Mouse (Mus musculus): ENCODE measurements around the gene Adamts17. TPM values are rescaled to one million over a fixed set of nuclear protein-coding genes. Genes with fewer than 3 reads are reported as not detected.

Adamts17 gene
- total and polyA plus RNA-seq, 3 experiments: not detected

DNA sequence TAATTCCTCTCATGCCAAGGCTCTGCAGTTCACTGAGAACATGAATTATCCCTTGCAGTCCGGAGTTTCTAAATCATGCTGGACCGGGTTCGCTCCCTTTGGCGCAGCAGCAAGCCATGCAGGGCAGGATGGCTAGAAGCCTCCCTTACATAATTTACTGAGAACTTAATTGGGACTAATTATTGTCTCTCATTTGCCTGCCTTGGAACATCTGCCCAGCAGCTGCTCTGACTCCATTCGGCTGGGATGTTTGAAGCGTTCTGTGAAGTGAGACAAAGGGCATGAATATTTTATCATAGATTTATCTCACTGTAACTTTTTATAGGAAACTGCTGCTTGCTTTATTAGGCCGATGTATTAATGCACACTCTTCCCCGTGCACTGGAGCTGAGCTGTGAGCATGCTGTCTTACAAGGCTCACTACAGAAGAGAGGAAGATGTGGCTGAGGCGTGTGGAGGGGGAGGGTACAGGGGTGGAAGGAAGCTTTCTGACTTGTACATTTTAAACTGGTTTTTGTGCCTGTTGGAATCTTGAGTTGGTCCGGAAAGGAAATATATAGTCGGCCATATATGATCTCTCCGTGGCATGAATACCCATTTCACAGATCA lies 271.1 kb downstream of the Adamts17 start:
- in situ Hi-C loops (cut with MboI; ENCODE audit: low pct_ligation_motif_present, low pct_unique_long_range_greater_than_20kb, low sequenced_read_pairs) (no loop called here), dilution Hi-C loops (cut with MboI; ENCODE audit: extremely low pct_ligation_motif_present, extremely low pct_unique_long_range_greater_than_20kb, low sequenced_read_pairs) (no loop called here)
- no peak overlapping the region for H3K4me3 ChIP-seq (replicated peaks in 1 of 3; ENCODE audit: low read depth in 2 of 3, low read length in 2 of 3, poor library complexity in 1 of 3)
- no peak overlapping the region for H3K27ac ChIP-seq (ENCODE audit: insufficient read depth, low read depth)
- H3K79me2 ChIP-seq (replicated peaks; ENCODE audit: control insufficient read depth, extremely low read depth, insufficient read depth, poor library complexity, severe bottlenecking): no peaks in the 10 kb centered on the region
- no peaks in the 10 kb centered on the region for H3K36me3 ChIP-seq (replicated peaks in 1 of 2; ENCODE audit: control insufficient read depth in 1 of 2, insufficient read depth in 1 of 2, low read length in 1 of 2)
- peaks cover 3% of the 10 kb centered on the region for H3K9me3 ChIP-seq (replicated peaks; ENCODE audit: low read length)
- H3K4me1 ChIP-seq (ENCODE audit: control insufficient read depth in 1 of 2, insufficient read depth in 2 of 2): peaks cover 15 to 32% of the 10 kb centered on the region in 2 experiments
- no peak for DNase-seq (ENCODE audit: extremely low read depth)
- TF ChIP-seq POLR2AphosphoS2 (IDR thresholded peaks at IDR 0.05; ENCODE audit: low read depth, low read length): no peak
- no peak for TF ChIP-seq JUND (conservative IDR thresholded peaks at IDR 0.05; ENCODE audit: low read depth, low read length)
- TF ChIP-seq MAX (IDR thresholded peaks at IDR 0.05; ENCODE audit: low read length): no peak
- no peak for TF ChIP-seq TBP (conservative IDR thresholded peaks at IDR 0.05; ENCODE audit: low read depth, low read length)
- no peak for TF ChIP-seq USF2 (conservative IDR thresholded peaks at IDR 0.05; ENCODE audit: low read depth, low read length)
- TF ChIP-seq ELF1 (IDR thresholded peaks at IDR 0.05; ENCODE audit: low read depth, low read length): no peak
- TF ChIP-seq TCF12 (IDR thresholded peaks at IDR 0.05; ENCODE audit: low read depth, low read length): no peak
- TF ChIP-seq MYC (IDR thresholded peaks at IDR 0.05; ENCODE audit: low read depth, low read length): no peak
- no peak overlapping the region for H3K9ac ChIP-seq (ENCODE audit: insufficient read depth, low read depth)
- no peak overlapping the region for H3K4me2 ChIP-seq (ENCODE audit: insufficient read depth, low read depth, poor library complexity, severe bottlenecking)
- no peaks in the 10 kb centered on the region for H3K27me3 ChIP-seq (replicated peaks)

DNA sequence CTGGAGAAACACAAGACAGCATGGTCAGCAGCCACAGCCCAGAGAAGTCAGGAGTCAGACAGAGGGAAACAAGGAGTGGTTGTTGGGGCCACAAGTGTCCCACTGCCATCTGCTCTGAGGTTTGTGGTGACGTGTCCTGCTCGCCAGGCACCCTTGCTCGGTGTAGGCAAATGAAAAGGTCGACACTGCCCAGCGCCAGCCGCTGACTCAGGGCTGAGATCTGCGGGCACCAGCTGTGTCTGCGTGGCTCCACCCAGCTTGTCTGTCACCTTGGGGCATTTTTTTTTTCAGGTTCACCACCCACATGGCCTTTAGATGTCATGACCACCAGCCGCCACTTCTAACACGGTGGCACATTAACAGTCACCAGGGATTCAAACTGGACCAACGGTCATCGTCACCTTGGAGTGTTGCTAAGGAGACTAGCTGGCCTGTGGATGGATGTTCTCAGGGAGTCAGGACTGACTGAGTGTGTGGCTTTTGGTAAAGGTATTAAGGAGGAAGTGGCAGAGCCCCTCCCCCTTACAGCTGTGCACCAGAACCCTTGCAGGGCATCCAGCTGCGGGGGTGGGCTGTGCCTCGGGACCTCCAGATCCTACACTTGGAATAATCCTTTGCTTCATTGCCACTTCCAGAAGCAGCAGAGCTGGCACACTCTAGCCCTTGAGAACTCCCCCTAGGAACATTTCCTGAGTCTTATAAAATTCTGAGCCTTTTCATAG lies 273.1 kb downstream of the Adamts17 start:
- Histone ChIP-seq H3K4me3 (replicated peaks in 1 of 3; ENCODE audit: low read depth in 2 of 3, low read length in 2 of 3, poor library complexity in 1 of 3) (no peak overlapping the region), H3K27ac (ENCODE audit: insufficient read depth, low read depth) (no peak overlapping the region), H3K27me3 (replicated peaks) (no peaks in the 10 kb centered on the region), H3K4me2 (ENCODE audit: insufficient read depth, low read depth, poor library complexity, severe bottlenecking) (no peak overlapping the region), H3K79me2 (replicated peaks; ENCODE audit: control insufficient read depth, extremely low read depth, insufficient read depth, poor library complexity, severe bottlenecking) (no peaks in the 10 kb centered on the region), H3K4me1 (ENCODE audit: control insufficient read depth in 1 of 2, insufficient read depth in 2 of 2) (peaks cover 15 to 32% of the 10 kb centered on the region in 2 experiments), H3K9ac (ENCODE audit: insufficient read depth, low read depth) (no peak overlapping the region), H3K9me3 (replicated peaks; ENCODE audit: low read length) (peaks cover 3% of the 10 kb centered on the region), H3K36me3 (replicated peaks in 1 of 2; ENCODE audit: control insufficient read depth in 1 of 2, insufficient read depth in 1 of 2, low read length in 1 of 2) (no peaks in the 10 kb centered on the region)
- in situ Hi-C loops (cut with MboI; ENCODE audit: low pct_ligation_motif_present, low pct_unique_long_range_greater_than_20kb, low sequenced_read_pairs) (no loop called here), dilution Hi-C loops (cut with MboI; ENCODE audit: extremely low pct_ligation_motif_present, extremely low pct_unique_long_range_greater_than_20kb, low sequenced_read_pairs) (no loop called here)
- TF ChIP-seq ZNF384 (IDR thresholded peaks at IDR 0.05; ENCODE audit: low read depth, low read length): peak; percentile 64
- TF ChIP-seq BHLHE40 (IDR thresholded peaks at IDR 0.05; ENCODE audit: low read depth, low read length): no peak; the same call in 1 of the 2 replicates
- TF ChIP-seq TCF12 (IDR thresholded peaks at IDR 0.05; ENCODE audit: low read depth, low read length): peak; percentile 51; the same call in 1 of the 2 replicates
- TF ChIP-seq EP300 (IDR thresholded peaks at IDR 0.05; ENCODE audit: low read length): 0 out of 2 replicates have a peak, but pooled peaks have one; percentile 14
- peak; percentile 66 for DNase-seq (ENCODE audit: extremely low read depth)

DNA sequence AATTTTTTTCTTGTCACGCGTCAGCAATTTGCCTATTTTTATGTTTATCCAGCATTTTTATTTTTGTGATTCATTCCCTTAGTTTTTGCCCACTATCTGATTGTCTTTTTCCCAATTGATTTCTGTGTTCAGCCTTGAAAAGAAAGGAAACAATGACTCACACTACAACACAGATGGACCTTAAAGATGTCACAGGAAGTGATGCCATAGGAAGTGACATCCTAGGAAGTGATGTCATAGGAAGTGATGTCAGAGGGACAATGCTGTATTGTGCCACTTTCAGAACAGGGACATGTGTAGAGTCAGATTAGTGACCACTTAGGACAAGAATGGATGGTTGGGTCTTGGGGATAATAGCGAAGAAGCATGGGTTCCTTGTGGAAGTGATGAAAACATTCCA lies 274.5 kb downstream of the Adamts17 start:
- in situ Hi-C loops (cut with MboI; ENCODE audit: low pct_ligation_motif_present, low pct_unique_long_range_greater_than_20kb, low sequenced_read_pairs): no loop called here
- peak; percentile 19 for DNase-seq (ENCODE audit: extremely low read depth)
- TF ChIP-seq HCFC1 (IDR thresholded peaks at IDR 0.05; ENCODE audit: low read depth, low read length): peak; percentile 41
- no peak for TF ChIP-seq CTCF (conservative IDR thresholded peaks at IDR 0.05 in 1 of 2, IDR thresholded peaks at IDR 0.05 in 1 of 2; ENCODE audit: low read depth in 2 of 2, low read length in 2 of 2)
- peak; percentile 71 for TF ChIP-seq JUND (conservative IDR thresholded peaks at IDR 0.05; ENCODE audit: low read depth, low read length)

More for the DNA sequence above, 274.5 kb downstream of the Adamts17 start:
- dilution Hi-C loops (cut with MboI; ENCODE audit: extremely low pct_ligation_motif_present, extremely low pct_unique_long_range_greater_than_20kb, low sequenced_read_pairs): no loop called here
- no peaks in the 10 kb centered on the region for H3K79me2 ChIP-seq (replicated peaks; ENCODE audit: control insufficient read depth, extremely low read depth, insufficient read depth, poor library complexity, severe bottlenecking)
- no peak overlapping the region for H3K4me2 ChIP-seq (ENCODE audit: insufficient read depth, low read depth, poor library complexity, severe bottlenecking)
- H3K9me3 ChIP-seq (replicated peaks; ENCODE audit: low read length): peaks cover 3% of the 10 kb centered on the region
- no peak overlapping the region for H3K9ac ChIP-seq (ENCODE audit: insufficient read depth, low read depth)
- peaks cover 4% of the 10 kb centered on the region for H3K27me3 ChIP-seq (replicated peaks)
- H3K27ac ChIP-seq (ENCODE audit: insufficient read depth, low read depth): no peak overlapping the region
- H3K36me3 ChIP-seq (replicated peaks in 1 of 2; ENCODE audit: control insufficient read depth in 1 of 2, insufficient read depth in 1 of 2, low read length in 1 of 2): no peaks in the 10 kb centered on the region
- no peak overlapping the region for H3K4me3 ChIP-seq (replicated peaks in 1 of 3; ENCODE audit: low read depth in 2 of 3, low read length in 2 of 3, poor library complexity in 1 of 3)
- peaks cover 11 to 26% of the 10 kb centered on the region in 2 experiments for H3K4me1 ChIP-seq (ENCODE audit: control insufficient read depth in 1 of 2, insufficient read depth in 2 of 2)
